Mouse (Mus musculus): ENCODE measurements around the gene Wwp2. TPM values are rescaled to one million over a fixed set of nuclear protein-coding genes. Genes with fewer than 3 reads are reported as not detected.
A peak's percentile ranks its signal among the peaks of the same experiment; 100 is the strongest.

Gene Wwp2
- polyA plus RNA-seq, 1 experiment from 2014 or later, result 41.5 TPM

- WGBS, result 90% methylated on average over 7 of the region's 7 CpGs
- no peak for ATAC-seq
- no peaks in the 10 kb centered on the region for H3K9me3 ChIP-seq (ENCODE audit: control insufficient read depth, low read length)
These were observed 135.4 kb downstream of the Wwp2 start for GRCm38 (mm10) chr8:107571486-107572135.

GRCm38 (mm10) chr8:107572497-107572896, 136.3 kb downstream of the Wwp2 start:
- Histone ChIP-seq H3K4me1 (replicated peaks; ENCODE audit: control insufficient read depth, insufficient read depth, low read length) (peaks cover 4% of the 10 kb centered on the region), H3K36me3 (ENCODE audit: control insufficient read depth, insufficient read depth) (no peaks in the 10 kb centered on the region), H3K4me2 (ENCODE audit: low read length) (no peak overlapping the region), H3K9ac (replicated peaks; ENCODE audit: low read depth, low read length) (no peak overlapping the region), H3K27ac (ENCODE audit: low read length) (no peak overlapping the region), H3K4me3 (replicated peaks; ENCODE audit: low read length) (no peak overlapping the region), H3K27me3 (replicated peaks; ENCODE audit: control insufficient read depth, insufficient read depth, low read length) (no peaks in the 10 kb centered on the region), H3K9me3 (ENCODE audit: control insufficient read depth, low read length) (no peaks in the 10 kb centered on the region)
- no peak for ATAC-seq
- WGBS, result 62% methylated on average over 4 of the region's 4 CpGs

More at GRCm38 (mm10) chr8:107571486-107572135, 135.4 kb downstream of the Wwp2 start:
- Histone ChIP-seq H3K4me3 (replicated peaks; ENCODE audit: low read length) (no peak overlapping the region), H3K27ac (ENCODE audit: low read length) (no peak overlapping the region), H3K4me1 (replicated peaks; ENCODE audit: control insufficient read depth, insufficient read depth, low read length) (peaks cover 3% of the 10 kb centered on the region), H3K4me2 (ENCODE audit: low read length) (no peak overlapping the region), H3K9ac (replicated peaks; ENCODE audit: low read depth, low read length) (no peak overlapping the region), H3K27me3 (replicated peaks; ENCODE audit: control insufficient read depth, insufficient read depth, low read length) (no peaks in the 10 kb centered on the region), H3K36me3 (ENCODE audit: control insufficient read depth, insufficient read depth) (no peaks in the 10 kb centered on the region)

GRCm38 (mm10) chr8:107574771-107575170, 138.6 kb downstream of the Wwp2 start:
- H3K9ac ChIP-seq (replicated peaks; ENCODE audit: low read depth, low read length), result no peak overlapping the region
- H3K9me3 ChIP-seq (ENCODE audit: control insufficient read depth, low read length), result no peaks in the 10 kb centered on the region
- H3K36me3 ChIP-seq (ENCODE audit: control insufficient read depth, insufficient read depth), result peaks cover 11% of the 10 kb centered on the region
- no peak for ATAC-seq
- H3K27ac ChIP-seq (ENCODE audit: low read length), result no peak overlapping the region
- H3K4me2 ChIP-seq (ENCODE audit: low read length), result no peak overlapping the region
- no peak overlapping the region for H3K4me3 ChIP-seq (replicated peaks; ENCODE audit: low read length)
- peaks cover 4% of the 10 kb centered on the region for H3K4me1 ChIP-seq (replicated peaks; ENCODE audit: control insufficient read depth, insufficient read depth, low read length)
- no peaks in the 10 kb centered on the region for H3K27me3 ChIP-seq (replicated peaks; ENCODE audit: control insufficient read depth, insufficient read depth, low read length)
- WGBS, result 82% methylated on average over 3 of the region's 3 CpGs

GRCm38 (mm10) chr8:107576702-107577101, 140.5 kb downstream of the Wwp2 start:
- H3K27ac ChIP-seq (ENCODE audit: low read length), result 0 out of 2 replicates have a peak overlapping the region, but pooled peaks have one; percentile 48
- H3K4me2 ChIP-seq (ENCODE audit: low read length), result peak overlapping the region; percentile 50
- H3K36me3 ChIP-seq (ENCODE audit: control insufficient read depth, insufficient read depth), result peaks cover 16% of the 10 kb centered on the region
- peak; percentile 80 for ATAC-seq
- H3K4me1 ChIP-seq (replicated peaks; ENCODE audit: control insufficient read depth, insufficient read depth, low read length), result peaks cover 4% of the 10 kb centered on the region
- 8% methylated on average over 10 of the region's 10 CpGs for WGBS
- no peaks in the 10 kb centered on the region for H3K9me3 ChIP-seq (ENCODE audit: control insufficient read depth, low read length)
- H3K27me3 ChIP-seq (replicated peaks; ENCODE audit: control insufficient read depth, insufficient read depth, low read length), result no peaks in the 10 kb centered on the region
- H3K4me3 ChIP-seq (replicated peaks; ENCODE audit: low read length), result no peak overlapping the region
- H3K9ac ChIP-seq (replicated peaks; ENCODE audit: low read depth, low read length), result peak overlapping the region; percentile 45; the same call in 1 of the 2 replicates

- Histone ChIP-seq H3K27me3 (replicated peaks; ENCODE audit: control insufficient read depth, insufficient read depth, low read length) (no peaks in the 10 kb centered on the region), H3K27ac (ENCODE audit: low read length) (no peak overlapping the region)
- no peak for ATAC-seq
These were observed 141.5 kb downstream of the Wwp2 start for GRCm38 (mm10) chr8:107577640-107578039.

GRCm38 (mm10) chr8:107578132-107578531, 142.0 kb downstream of the Wwp2 start:
- Histone ChIP-seq H3K4me1 (replicated peaks; ENCODE audit: control insufficient read depth, insufficient read depth, low read length) (peaks cover 4% of the 10 kb centered on the region), H3K36me3 (ENCODE audit: control insufficient read depth, insufficient read depth) (peaks cover 30% of the 10 kb centered on the region), H3K27me3 (replicated peaks; ENCODE audit: control insufficient read depth, insufficient read depth, low read length) (no peaks in the 10 kb centered on the region), H3K27ac (ENCODE audit: low read length) (no peak overlapping the region), H3K4me3 (replicated peaks; ENCODE audit: low read length) (no peak overlapping the region), H3K4me2 (ENCODE audit: low read length) (no peak overlapping the region), H3K9ac (replicated peaks; ENCODE audit: low read depth, low read length) (no peak overlapping the region), H3K9me3 (ENCODE audit: control insufficient read depth, low read length) (no peaks in the 10 kb centered on the region)
- WGBS, result 89% methylated on average over 8 of the region's 8 CpGs
- no peak for ATAC-seq

More at GRCm38 (mm10) chr8:107577640-107578039, 141.5 kb downstream of the Wwp2 start:
- H3K4me1 ChIP-seq (replicated peaks; ENCODE audit: control insufficient read depth, insufficient read depth, low read length), result peaks cover 4% of the 10 kb centered on the region
- no peak overlapping the region for H3K9ac ChIP-seq (replicated peaks; ENCODE audit: low read depth, low read length)
- peaks cover 25% of the 10 kb centered on the region for H3K36me3 ChIP-seq (ENCODE audit: control insufficient read depth, insufficient read depth)
- no peak overlapping the region for H3K4me3 ChIP-seq (replicated peaks; ENCODE audit: low read length)
- no peaks in the 10 kb centered on the region for H3K9me3 ChIP-seq (ENCODE audit: control insufficient read depth, low read length)
- H3K4me2 ChIP-seq (ENCODE audit: low read length), result no peak overlapping the region
- 87% methylated on average over 4 of the region's 4 CpGs for WGBS

- H3K36me3 ChIP-seq (ENCODE audit: control insufficient read depth, insufficient read depth), result peaks cover 33% of the 10 kb centered on the region
- ATAC-seq, result no peak
- WGBS, result 86% methylated on average over 8 of the region's 8 CpGs
These were observed 142.4 kb downstream of the Wwp2 start for GRCm38 (mm10) chr8:107578541-107578940.

GRCm38 (mm10) chr8:107580879-107581278, 144.7 kb downstream of the Wwp2 start:
- Histone ChIP-seq H3K4me1 (replicated peaks; ENCODE audit: control insufficient read depth, insufficient read depth, low read length) (peaks cover 4% of the 10 kb centered on the region), H3K9me3 (ENCODE audit: control insufficient read depth, low read length) (no peaks in the 10 kb centered on the region), H3K4me3 (replicated peaks; ENCODE audit: low read length) (no peak overlapping the region), H3K4me2 (ENCODE audit: low read length) (no peak overlapping the region), H3K27ac (ENCODE audit: low read length) (no peak overlapping the region), H3K9ac (replicated peaks; ENCODE audit: low read depth, low read length) (no peak overlapping the region), H3K36me3 (ENCODE audit: control insufficient read depth, insufficient read depth) (peaks cover 41% of the 10 kb centered on the region), H3K27me3 (replicated peaks; ENCODE audit: control insufficient read depth, insufficient read depth, low read length) (no peaks in the 10 kb centered on the region)
- WGBS, result 97% methylated on average over 13 of the region's 13 CpGs
- ATAC-seq, result no peak

More at GRCm38 (mm10) chr8:107578541-107578940, 142.4 kb downstream of the Wwp2 start:
- Histone ChIP-seq H3K9ac (replicated peaks; ENCODE audit: low read depth, low read length) (no peak overlapping the region), H3K4me1 (replicated peaks; ENCODE audit: control insufficient read depth, insufficient read depth, low read length) (peaks cover 4% of the 10 kb centered on the region), H3K4me3 (replicated peaks; ENCODE audit: low read length) (no peak overlapping the region), H3K27me3 (replicated peaks; ENCODE audit: control insufficient read depth, insufficient read depth, low read length) (no peaks in the 10 kb centered on the region), H3K9me3 (ENCODE audit: control insufficient read depth, low read length) (no peaks in the 10 kb centered on the region), H3K27ac (ENCODE audit: low read length) (no peak overlapping the region), H3K4me2 (ENCODE audit: low read length) (no peak overlapping the region)

- Histone ChIP-seq H3K9ac (replicated peaks; ENCODE audit: low read depth, low read length) (no peak overlapping the region), H3K9me3 (ENCODE audit: control insufficient read depth, low read length) (no peaks in the 10 kb centered on the region), H3K36me3 (ENCODE audit: control insufficient read depth, insufficient read depth) (peaks cover 41% of the 10 kb centered on the region), H3K27ac (ENCODE audit: low read length) (no peak overlapping the region), H3K4me3 (replicated peaks; ENCODE audit: low read length) (no peak overlapping the region), H3K4me1 (replicated peaks; ENCODE audit: control insufficient read depth, insufficient read depth, low read length) (peaks cover 5% of the 10 kb centered on the region), H3K27me3 (replicated peaks; ENCODE audit: control insufficient read depth, insufficient read depth, low read length) (no peaks in the 10 kb centered on the region), H3K4me2 (ENCODE audit: low read length) (no peak overlapping the region)
- no peak for ATAC-seq
- 96% methylated on average over 4 of the region's 4 CpGs for WGBS
These were observed 145.4 kb downstream of the Wwp2 start for GRCm38 (mm10) chr8:107581536-107581935.
